Mouse (Mus musculus): ENCODE measurements at regions not wholly inside any gene's neighbourhood (a gene's known extent, or its start where the extent isn't known, plus 50 kb on each side); places are given as distances from the start of the nearest gene placed in this dataset.

DNA sequence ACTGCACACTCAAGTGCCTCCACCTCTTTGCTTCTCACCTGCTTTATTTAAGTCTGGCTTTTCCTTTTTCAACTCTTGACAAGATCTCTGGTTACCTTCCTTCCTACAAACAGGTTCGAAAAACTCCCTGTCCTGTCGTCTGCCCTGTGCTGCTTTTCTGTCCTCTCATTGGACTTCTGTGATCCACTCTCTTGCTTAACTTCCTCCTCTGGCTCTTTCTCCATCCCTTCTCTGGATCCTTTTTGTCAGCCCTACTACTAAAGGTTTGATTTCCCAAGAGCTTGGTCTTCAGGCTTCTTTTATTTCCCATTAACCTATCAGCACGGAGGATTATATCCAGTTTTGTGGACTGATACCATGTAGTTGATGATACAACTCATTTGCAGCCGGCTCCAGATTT is 149.8 kb downstream of the Satb1 start:
- no peak for DNase-seq

DNA sequence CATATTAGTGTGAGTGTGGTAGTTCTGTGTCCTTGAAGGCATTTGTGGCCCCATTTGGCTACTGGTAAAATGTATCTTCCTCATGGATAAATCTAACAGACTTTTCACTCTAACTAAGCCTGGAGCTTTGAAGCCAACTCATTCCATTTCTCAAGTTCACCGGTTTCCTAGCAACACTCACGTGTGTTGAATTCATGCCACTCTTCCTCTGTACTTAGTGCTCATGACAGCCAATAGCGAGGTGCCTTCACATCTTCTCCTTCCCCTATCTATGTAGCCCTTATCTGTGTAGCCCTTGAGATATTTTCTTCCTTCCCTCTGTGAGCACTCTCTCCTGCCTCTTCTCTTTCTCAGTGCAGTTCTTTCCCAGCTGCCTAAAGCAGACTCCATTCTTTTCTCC is 150.7 kb downstream of the Satb1 start:
- DNase-seq, result no peak

DNA sequence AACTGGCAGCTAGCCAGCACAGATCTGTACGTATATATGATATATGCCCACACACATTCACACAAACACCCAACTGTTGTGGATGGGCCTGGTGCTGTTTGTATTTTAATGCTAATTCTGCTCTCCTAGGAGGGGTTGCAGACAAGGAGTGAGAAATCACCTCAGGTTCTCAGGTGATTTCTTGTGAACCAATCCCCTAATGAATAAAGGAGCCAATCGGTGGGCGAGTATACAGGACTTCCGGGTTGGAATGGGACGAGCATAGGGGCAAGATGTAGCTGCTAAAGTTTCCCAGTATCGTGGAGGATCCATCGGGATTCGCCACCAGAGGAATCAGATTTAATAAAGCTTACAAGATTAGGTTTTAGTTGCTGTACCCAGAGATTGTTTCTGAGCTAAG is 155.6 kb downstream of the Satb1 start:
- DNase-seq, result no peak

DNA sequence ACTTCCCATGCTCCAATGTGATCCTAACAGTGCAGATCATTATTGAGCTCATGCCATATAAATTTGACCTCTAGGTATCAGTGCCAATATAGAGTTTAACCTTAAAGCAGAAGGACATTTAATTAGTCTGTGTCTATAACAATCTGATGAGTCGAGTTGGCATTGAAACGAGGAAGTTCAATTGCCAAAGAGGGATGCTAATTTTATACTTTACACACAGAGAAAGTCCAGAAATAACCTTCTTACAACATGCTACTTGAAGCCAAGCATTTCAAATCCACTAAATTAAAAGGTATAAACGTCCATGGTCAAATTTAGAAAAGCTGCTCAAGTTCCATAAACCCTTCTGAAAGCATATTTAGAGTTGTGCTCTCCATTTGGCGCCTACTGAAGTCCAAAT is 174.7 kb downstream of the Satb1 start:
- no peak for DNase-seq

DNA sequence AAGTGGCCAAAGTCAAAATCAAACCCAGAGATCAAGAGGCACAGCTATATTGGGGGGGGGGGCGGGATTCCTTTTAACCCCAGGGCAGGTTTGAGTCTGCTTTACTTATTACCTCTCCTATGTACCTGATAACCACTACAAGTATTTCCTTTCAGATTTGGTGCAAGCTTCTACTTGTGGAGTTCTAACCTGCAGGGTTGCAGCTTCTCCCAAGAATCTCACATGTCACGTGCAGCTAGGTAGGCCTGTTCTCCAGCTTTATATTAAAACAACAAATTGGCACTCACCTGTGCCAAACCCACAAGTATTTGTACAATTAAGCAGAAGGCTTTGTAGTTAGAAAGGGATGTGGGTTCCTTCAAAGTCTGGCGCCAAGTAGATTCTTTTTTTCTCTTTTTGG is 179.2 kb downstream of the Satb1 start:
- no peak for DNase-seq

DNA sequence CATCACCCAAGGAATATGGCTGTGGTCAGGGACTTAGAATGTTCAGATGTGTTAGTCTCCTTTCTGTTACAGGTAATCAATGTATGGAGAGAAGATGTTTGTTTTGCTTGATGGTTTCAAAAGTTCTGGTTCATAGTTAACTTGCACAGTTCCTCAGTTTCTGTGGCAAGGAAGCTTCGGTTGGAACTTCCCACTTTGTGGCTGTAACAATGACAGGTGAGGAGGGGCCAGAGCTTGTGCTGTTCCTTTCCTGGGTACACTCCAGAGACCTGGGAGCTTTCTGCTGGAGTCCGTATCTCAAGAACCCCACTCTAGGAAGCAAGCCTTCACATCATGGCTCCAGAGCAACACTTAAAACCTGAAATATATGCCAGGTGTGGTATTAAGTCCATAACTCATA is 181.2 kb downstream of the Satb1 start:
- DNase-seq, result no peak

DNA sequence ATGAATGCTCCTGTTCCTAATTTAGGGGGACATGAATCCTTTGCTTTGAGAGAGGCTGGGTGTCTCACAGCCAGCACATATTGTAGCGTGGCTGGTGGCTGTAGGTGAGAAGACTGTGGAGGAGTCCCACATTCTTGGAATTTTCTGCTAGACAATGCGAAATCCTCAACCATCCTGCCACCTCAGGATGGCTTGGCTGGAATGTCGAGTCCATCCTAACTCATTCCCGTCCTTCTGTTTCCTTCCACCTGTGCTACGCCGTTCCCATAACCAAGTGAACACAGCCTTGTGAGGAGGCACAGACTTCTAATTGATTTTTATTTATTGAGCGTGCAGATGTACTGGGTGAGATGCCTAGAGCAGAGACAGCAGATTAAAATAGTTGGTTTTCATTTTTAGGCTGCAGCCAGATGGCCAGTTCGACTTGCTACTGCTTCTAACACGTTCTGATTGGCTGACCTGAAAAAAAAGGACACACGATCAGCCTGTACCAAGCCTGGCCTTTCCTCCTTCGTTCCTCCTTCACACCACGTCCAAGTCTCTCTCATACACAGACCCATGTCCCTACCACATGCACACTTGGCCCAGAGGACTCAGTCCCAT is 183.8 kb downstream of the Satb1 start:
- no peak for DNase-seq

DNA sequence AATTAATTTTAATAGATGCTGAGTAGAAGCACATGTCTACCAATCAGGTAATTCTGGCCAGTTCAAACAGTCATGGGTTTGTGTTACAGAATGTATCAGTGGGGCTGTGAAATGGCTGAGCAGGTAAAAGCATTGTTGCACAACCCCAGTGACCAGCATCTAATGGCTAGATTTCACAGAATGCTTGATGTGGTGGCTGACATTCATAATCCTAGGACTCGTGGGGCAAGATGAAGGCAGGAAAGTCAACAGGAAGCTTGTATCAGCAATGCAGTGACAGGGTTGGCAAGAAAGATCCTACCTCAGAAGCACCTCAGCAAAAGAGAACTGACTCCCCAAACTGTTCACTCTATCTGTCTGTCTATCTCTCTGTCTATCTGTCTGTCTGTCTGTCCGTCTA is 186.7 kb downstream of the Satb1 start:
- no peak for DNase-seq

DNA sequence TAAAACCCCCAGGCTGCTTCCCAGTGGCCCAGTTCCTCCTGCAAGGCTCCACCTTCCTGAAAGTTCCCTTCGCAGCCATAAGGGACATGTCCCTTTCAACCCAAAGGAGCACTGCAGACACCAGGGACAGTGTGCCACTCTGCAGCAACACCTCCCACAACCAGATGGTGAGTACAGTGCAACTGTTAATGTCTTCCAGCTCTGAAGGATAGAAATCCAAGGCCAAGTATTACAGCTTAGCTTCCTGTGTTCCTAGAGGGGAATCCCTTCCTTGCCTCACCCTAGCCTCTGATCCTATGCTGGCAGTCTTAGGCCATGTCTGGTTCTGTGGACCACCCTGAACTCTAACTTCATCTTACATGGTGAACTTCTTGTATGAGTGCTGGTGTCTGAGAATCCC is 187.2 kb downstream of the Satb1 start:
- DNase-seq, result no peak

DNA sequence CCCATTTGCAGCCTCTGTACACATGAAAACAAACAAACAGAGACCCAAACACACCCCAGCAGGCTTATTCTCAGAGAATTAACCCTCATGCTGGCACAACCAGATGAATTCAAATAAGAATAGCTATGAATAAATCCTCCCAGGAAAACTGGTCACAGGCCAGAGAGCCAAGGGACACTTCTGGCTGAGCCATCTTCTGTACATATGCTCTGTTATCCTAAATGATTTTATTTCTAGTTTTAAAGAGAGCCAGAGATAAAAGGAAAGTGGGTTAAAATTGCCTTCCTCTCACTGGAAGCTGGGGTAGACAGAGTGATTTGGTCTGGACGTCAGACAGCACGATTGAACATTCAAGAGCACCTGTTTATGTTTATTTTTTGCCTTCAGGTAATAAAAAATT is 190.4 kb downstream of the Satb1 start:
- no peak for DNase-seq

DNA sequence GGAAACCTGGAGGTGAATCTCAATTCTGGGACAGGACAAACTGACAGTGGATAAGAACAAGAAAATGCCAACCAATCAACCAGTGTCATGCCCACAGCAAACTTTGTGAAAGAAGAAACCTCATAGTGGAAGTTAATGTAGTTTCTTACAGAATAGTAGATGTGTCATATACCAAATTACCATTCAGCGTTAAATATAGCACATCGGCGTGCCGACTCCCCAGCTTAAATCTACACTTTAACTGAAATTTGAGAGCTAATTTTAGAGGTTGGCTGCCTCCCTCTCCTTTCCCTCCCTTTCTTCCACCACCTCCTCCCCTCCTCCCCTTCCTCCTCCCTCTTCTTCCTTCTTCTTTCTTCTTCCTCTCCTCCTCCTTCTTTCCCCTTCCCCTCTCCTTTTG is 197.2 kb downstream of the Satb1 start:
- no peak for DNase-seq

DNA sequence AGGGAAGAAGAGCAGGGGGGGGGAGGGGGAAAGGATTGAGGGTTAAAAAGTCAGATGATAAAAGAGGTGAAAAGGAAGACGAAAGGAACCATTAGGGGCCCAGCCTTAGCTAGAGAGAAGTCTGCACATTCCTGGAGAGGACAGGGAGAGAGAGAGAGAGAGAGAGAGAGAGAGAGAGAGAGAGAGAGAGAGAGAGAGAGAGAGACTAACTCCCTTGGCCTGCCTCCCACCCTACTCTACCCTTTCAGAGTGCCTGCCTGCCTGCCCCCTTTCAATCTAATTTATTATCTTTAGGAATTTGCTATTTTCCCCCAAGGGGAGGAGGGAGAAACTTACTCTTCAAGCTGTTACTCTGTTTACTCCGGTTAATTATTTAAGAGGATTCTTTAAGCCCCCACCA is 201.5 kb downstream of the Satb1 start:
- DNase-seq, result no peak

DNA sequence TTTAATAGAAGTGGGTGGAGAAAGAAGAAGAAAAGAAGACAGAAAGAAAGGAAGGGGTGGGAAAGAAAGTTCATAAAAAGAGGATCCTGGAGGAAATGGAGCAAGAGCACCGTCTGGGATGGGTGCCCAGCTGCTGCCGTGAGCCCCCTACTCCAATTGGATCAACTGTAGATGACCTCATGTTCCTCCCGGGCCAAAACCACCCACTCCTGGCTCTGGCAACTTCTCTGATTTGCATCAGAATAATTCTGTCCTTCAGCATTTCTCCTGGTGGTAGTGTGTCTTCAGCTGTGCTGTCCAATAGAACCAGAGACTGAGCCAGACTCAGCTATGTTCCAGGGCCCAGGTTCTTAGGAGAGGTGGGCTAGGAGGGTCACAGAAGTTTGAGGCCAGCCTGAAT is 212.6 kb downstream of the Satb1 start:
- no peak for DNase-seq

DNA sequence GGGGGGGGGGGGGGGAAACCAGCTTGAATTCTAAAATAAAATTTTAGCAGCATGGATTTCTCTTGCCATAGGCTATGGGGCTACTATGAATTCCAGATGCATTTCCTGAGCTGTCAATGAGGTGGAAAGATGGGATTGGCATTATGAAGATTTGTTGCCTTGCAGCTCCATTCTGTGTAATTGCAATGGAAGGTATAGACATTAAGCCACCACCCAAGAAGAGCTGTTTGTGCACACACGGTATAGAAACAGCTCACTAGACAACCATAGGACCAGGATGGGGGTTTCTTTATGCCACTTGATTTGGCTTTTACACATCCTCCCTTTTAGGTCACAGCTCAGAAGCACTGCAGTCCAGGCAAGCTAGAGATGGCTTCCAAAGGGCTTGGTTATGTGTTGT is 247.8 kb downstream of the Satb1 start:
- DNase-seq, result no peak

DNA sequence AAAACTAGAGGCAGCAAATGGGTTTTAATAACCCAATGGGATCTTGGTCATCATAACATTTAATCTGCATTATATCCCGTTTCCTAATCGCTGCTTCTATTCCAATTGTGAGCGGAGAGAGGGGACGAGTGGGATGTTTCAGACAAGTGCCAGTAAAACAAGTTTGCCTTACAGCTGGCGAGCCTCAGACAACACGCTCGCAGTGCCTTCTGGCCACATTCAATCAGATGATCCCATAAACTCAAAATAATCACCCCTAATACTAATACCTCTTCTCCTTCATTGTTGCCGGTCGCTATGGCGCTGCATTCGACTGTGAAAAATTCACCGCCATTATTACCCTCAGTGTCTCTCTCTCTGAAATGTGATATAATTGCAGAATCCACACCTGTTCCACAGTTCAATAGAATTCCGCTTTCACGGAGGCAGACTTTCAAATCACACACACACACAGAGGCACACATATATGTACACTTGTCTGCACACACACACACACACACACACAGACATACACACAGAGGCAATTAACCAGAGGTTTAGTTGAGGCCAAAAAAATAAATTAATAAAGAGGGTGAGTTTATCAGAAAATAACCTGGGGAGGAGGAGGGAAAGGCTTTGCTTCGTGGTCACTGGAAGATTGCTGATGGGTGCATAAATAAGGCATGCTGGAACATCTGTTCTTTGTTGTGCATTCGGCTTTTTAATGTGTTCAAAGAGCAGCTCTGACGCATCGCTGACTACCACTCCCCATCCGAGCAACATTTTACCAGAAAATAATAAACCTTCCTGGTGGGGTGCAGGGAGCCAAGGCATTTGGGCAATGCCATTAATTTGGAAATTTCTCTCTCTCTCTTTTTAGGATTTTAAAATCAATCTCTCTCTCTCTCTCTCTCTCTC is 248.9 kb downstream of the Satb1 start:
- DNase-seq, result no peak

DNA sequence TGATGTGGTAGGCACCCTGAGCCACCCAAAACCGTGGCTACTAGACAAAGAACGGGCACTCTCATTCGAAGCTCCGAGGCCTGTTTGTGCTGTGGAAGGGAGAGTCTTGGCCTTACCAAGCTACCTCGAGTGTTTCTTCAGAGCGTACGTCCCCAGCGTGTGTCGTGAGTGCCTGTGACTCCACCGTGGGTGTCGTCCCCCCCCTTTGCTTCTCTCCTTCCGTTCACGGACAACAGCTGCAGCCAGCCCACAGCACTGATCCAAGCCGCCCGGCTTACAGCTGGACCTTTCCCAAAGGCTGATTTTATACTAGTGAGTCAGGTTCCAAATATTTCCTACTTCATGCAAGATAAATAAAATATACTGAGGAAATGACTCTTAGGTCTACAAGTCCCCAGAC is 249.8 kb downstream of the Satb1 start:
- no peak for DNase-seq

DNA sequence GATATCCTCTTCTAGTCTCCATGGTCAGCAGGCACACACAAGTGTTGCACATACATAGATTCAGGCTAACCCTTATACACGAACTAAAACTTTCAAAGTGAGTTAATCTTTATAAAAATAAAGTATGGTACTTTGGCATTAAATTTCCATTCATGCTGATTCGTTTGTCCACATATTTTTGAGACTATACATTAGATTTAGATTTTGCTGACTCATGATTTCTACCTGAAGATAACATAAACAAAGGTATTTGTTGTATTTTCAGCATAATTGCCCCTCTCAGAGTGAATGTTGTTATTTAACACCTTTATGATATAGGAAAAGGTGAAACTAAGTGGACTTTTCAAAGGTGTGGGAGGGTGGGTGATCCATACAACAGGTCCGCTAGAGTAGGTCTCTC is 277.2 kb downstream of the Satb1 start:
- no peak for DNase-seq

DNA sequence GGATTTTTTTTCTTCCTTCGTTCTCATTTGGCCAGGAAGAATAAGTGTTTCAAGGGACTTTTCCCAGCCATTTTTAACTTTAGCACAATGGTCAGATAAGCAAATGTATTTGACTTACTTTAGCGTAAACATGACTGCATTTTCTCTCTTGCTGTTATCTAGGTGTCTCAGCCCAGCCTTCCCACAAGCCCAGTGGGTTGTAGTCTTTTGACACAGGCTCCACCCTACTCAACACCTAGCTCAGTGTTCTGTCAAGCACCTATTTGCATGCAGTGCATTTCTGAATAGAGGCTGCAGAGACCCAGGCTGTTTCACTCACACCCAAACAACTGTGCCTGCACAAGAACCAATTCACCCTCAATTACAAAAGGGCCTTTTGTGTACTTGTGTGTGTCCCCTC is 278.6 kb downstream of the Satb1 start:
- DNase-seq, result no peak

DNA sequence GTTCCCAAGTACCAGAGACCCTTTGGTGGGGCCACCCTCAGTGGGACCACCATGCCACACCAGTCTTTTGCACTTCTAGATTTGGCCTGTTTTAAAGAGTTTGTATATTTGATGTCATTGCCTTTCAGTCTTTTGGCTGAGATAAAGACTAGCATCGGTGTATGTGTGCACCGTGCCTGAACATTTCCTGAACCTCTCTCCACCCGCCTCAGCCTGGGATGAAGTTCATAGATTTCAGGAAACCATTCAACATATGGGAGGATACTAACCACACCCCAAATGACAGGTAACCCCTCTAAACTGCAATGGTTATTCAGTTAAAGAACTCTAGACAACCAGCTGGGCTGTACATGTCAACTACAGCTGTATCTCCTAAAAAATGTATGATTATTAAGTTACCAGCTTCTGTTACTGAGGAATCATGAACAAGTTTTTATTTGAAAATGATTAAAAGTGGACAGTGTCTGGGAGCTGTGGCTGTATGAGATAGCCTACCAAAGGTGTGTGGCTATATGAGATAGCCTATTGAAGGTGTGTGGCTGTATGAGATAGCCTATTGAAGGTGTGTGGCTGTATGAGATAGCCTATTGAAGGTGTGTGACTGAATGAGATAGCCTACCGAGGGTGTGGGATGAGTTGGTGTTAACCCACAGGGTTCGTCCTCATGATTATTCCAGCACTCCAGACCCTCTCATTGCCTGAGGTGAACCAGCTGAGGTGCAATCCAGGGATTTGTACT is 280.6 kb downstream of the Satb1 start:
- no peak for DNase-seq

DNA sequence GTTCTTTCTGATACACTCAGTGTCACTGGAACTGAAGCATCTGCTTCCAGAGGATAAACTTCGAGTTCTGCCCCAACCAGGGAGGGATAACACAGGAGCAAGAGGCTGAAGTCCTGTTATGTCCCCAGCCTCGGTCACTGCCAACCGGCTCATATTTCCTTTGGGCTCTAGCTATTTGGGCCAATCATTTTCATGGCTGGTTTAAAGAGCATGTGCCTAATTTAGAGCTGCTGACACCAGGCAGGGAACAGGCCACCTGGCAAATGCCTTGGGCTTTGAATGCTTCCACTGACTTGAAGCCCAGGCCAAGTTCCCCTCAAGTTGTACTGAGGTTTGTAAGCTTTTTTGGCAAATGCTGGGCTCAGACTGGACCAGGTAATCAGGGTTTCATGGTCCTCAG is 286.1 kb downstream of the Satb1 start:
- DNase-seq, result peak; percentile 2

DNA sequence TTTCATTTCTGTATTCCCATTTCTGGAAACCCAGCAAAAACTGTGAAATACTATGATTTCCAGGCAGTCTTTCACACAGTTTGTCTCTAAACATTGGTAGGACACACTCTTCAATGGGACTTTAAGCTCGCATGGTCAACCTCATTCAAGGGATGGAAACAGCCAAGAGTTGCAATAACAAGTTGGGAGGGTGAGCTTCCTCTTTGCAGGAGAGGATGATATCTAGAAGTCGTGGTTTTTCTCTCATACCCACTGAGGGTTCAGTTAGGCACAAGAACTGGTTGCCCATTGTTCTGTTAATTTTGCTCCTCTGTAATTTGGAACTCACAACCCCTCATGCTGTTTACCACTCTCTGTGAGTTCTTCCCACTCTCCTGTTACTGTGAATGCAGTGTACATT is 290.5 kb downstream of the Satb1 start:
- no peak for DNase-seq

DNA sequence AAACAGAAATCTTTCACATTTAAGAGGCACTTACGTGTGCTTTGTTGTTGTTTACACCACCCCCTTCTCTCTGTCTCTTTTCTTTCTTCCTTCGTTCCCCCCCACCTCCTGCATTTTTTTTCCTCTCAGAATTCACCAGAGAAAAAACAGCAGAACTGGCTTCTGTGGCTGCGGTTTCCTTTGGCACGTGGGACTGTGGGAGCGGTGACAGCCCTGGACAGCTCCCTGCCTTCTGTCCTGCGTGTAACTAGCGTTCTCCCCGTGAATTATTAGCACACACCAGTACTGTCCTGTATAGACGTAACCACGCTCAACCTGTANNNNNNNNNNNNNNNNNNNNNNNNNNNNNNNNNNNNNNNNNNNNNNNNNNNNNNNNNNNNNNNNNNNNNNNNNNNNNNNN is 298.4 kb downstream of the Satb1 start:
- no peak for DNase-seq

DNA sequence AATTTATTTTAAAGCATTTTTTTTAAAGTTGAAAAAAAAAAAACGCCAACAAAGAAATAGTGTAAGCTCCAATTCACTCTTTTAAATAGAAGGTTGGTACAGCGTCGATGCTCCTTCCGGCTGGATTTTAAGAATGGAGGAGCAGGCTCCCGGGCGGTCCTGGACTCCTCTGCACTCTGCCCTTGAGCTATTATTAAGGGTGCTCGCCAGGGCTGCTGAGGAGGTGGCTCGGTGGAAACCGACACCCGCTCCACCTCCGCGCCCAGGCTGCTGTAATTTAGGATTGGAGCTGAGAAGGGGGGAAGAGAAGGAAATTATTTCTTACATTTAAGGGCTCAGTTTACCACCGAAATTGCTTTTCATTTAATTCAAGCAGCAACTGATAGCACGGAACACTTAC is 298.8 kb downstream of the Satb1 start:
- no peak for DNase-seq

DNA sequence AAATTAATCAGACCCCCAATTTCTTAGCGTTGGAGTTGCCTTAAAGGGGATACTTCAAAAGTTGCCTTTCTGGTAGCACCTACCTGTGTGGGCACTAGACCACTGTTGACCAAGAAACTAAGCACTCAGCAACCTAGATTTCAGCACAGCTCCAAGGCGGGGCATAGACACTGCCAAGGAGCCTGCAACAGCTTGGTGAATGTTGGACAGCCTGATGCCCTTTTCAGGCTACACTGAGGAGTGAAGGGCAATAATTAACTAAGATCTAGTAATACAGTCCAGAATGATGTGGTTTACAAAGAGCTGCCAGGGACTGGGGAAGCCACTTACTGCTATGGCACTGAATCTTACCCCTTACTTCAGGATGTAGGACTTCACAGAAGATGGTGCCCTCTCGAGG is 304.9 kb downstream of the Satb1 start:
- no peak for DNase-seq

Measured in cerebellum, adult 8-10 months (tissue).